Mouse (Mus musculus) splenic B cell, adult 2 months (primary cell): ENCODE measurements around the gene Slc6a6.

ENCODE experiments used
- DNase-seq: peaks from one replicate; pipeline ENCODE4 v3.0.0-alpha.2; 2011; ENCODE audit warnings: low read depth, low spot score
- H3K27me3 ChIP-seq: 2 replicates; pipeline ENCODE4 v1.6.1; 2012; ENCODE audit warnings: mild to moderate bottlenecking, low read length, moderate library complexity, mixed read lengths; ENCODE audit not compliant: control insufficient read depth, poor library complexity, insufficient read depth, severe bottlenecking
- H3K36me3 ChIP-seq: 2 replicates; pipeline ENCODE4 v1.6.1; 2012; ENCODE audit warnings: mild to moderate bottlenecking, low read length, moderate library complexity, mixed read lengths; ENCODE audit not compliant: control insufficient read depth, poor library complexity, insufficient read depth, severe bottlenecking

Slc6a6 gene

GRCm38 (mm10) chr6:91742466-91742865 is 58.6 kb downstream of the Slc6a6 start:
- peaks cover 14% of the 10 kb centered on the region for H3K36me3 ChIP-seq
- no peak for DNase-seq
- no peaks in the 10 kb centered on the region for H3K27me3 ChIP-seq

GRCm38 (mm10) chr6:91742995-91743394 is 59.1 kb downstream of the Slc6a6 start:
- no peak for DNase-seq
- no peaks in the 10 kb centered on the region for H3K27me3 ChIP-seq
- peaks cover 12% of the 10 kb centered on the region for H3K36me3 ChIP-seq

- Histone ChIP-seq H3K36me3 (peaks cover 10% of the 10 kb centered on the region), H3K27me3 (no peaks in the 10 kb centered on the region)
- no peak for DNase-seq
These were observed 60.0 kb downstream of the Slc6a6 start for GRCm38 (mm10) chr6:91743886-91744285.

- DNase-seq = no peak
- Histone ChIP-seq H3K27me3 (no peaks in the 10 kb centered on the region), H3K36me3 (peaks cover 10% of the 10 kb centered on the region)
These were observed 61.4 kb downstream of the Slc6a6 start for GRCm38 (mm10) chr6:91745246-91745645.

- no peaks in the 10 kb centered on the region for H3K27me3 ChIP-seq
- no peak for DNase-seq
- peaks cover 10% of the 10 kb centered on the region for H3K36me3 ChIP-seq
These were observed 62.2 kb downstream of the Slc6a6 start for GRCm38 (mm10) chr6:91745947-91746582.

GRCm38 (mm10) chr6:91746776-91747175 is 62.9 kb downstream of the Slc6a6 start:
- Histone ChIP-seq H3K36me3 (peaks cover 8% of the 10 kb centered on the region), H3K27me3 (no peaks in the 10 kb centered on the region)
- DNase-seq = no peak

GRCm38 (mm10) chr6:91750976-91751375 is 67.1 kb downstream of the Slc6a6 start:
- H3K27me3 ChIP-seq = no peaks in the 10 kb centered on the region
- peak; percentile 11 for DNase-seq

GRCm38 (mm10) chr6:91752884-91753283 is 69.0 kb downstream of the Slc6a6 start:
- peaks cover 9% of the 10 kb centered on the region for H3K36me3 ChIP-seq
- H3K27me3 ChIP-seq = no peaks in the 10 kb centered on the region
- DNase-seq = no peak

More at GRCm38 (mm10) chr6:91750976-91751375, 67.1 kb downstream of the Slc6a6 start:
- H3K36me3 ChIP-seq = peaks cover 5% of the 10 kb centered on the region

GRCm38 (mm10) chr6:91754098-91754497 is 70.2 kb downstream of the Slc6a6 start:
- no peak for DNase-seq
- peaks cover 11% of the 10 kb centered on the region for H3K36me3 ChIP-seq
- no peaks in the 10 kb centered on the region for H3K27me3 ChIP-seq

GRCm38 (mm10) chr6:91754845-91755244 is 71.0 kb downstream of the Slc6a6 start:
- peak; percentile 30 for DNase-seq
- Histone ChIP-seq H3K36me3 (peaks cover 10% of the 10 kb centered on the region), H3K27me3 (no peaks in the 10 kb centered on the region)

- Histone ChIP-seq H3K36me3 (peaks cover 3% of the 10 kb centered on the region), H3K27me3 (no peaks in the 10 kb centered on the region)
- no peak for DNase-seq
These were observed 78.3 kb downstream of the Slc6a6 start for GRCm38 (mm10) chr6:91762051-91762742.

- no peak for DNase-seq
- no peaks in the 10 kb centered on the region for H3K27me3 ChIP-seq
These were observed 83.7 kb downstream of the Slc6a6 start for GRCm38 (mm10) chr6:91767550-91767949.

GRCm38 (mm10) chr6:91773951-91774350 is 90.1 kb downstream of the Slc6a6 start:
- DNase-seq = no peak

More at GRCm38 (mm10) chr6:91767550-91767949, 83.7 kb downstream of the Slc6a6 start:
- H3K36me3 ChIP-seq = no peaks in the 10 kb centered on the region

GRCm38 (mm10) chr6:91776543-91776942 is 92.7 kb downstream of the Slc6a6 start:
- DNase-seq = peak; percentile 48
- Histone ChIP-seq H3K36me3 (no peaks in the 10 kb centered on the region), H3K27me3 (no peaks in the 10 kb centered on the region)

More at GRCm38 (mm10) chr6:91773951-91774350, 90.1 kb downstream of the Slc6a6 start:
- Histone ChIP-seq H3K27me3 (no peaks in the 10 kb centered on the region), H3K36me3 (no peaks in the 10 kb centered on the region)

- Histone ChIP-seq H3K36me3 (no peaks in the 10 kb centered on the region), H3K27me3 (no peaks in the 10 kb centered on the region)
- no peak for DNase-seq
These were observed 95.4 kb downstream of the Slc6a6 start for GRCm38 (mm10) chr6:91779206-91779605.
